Mouse (Mus musculus): ENCODE measurements around the gene Cdkal1. TPM values are rescaled to one million over a fixed set of nuclear protein-coding genes. Genes with fewer than 3 reads are reported as not detected.

The Cdkal1 gene
- polyA plus RNA-seq, 1 experiment from 2014 or later = 21.1 TPM

DNA sequence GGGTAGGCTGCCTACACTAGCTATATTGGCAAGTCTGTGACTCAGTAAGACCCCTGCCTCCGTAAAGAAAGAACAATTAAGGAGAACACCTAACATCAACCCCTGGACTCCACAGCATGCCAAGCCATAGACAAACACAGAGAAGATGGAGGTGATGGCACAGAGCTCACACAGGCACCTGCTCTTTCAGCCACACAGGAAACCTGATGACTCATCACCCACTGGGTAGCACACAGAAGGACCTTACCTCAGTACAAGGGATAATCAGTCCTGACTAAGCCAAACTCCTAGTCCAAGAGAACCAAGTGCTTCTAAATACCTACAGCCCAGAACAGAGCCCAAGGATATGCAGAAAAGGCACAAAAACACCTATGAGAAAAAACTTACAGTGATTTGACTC lies 50.2 kb downstream of the Cdkal1 start:
- WGBS = 91% methylated on average over 1 of the region's 1 CpGs
- no peaks in the 10 kb centered on the region for H3K36me3 ChIP-seq (ENCODE audit: control insufficient read depth, insufficient read depth, low read length)
- H3K27me3 ChIP-seq (ENCODE audit: control insufficient read depth, insufficient read depth, low read length) = no peaks in the 10 kb centered on the region

DNA sequence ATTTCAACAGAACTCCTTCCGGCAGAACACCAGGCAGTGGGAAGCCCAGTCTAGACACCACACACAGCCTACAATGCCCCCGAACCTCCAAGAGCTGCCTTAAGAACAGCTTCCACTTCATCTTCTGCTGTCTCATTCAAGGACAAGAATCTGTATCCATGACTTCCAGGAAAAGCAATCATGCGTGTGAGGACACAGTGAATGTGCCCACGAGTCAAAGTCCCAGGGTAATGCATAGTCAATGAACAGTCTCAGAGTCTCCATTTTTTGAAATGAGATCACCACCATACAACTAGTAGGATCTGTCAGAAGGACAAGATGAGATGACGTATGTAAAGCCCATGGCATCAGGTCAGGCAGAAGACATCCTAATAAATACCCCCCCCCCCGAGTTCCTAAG lies 51.4 kb downstream of the Cdkal1 start:
- 72% methylated on average over 6 of the region's 6 CpGs for WGBS
- Histone ChIP-seq H3K9me3 (ENCODE audit: control insufficient read depth, low read length) (no peaks in the 10 kb centered on the region), H3K36me3 (ENCODE audit: control insufficient read depth, insufficient read depth, low read length) (no peaks in the 10 kb centered on the region), H3K27ac (ENCODE audit: low read depth, low read length) (no peak overlapping the region), H3K27me3 (ENCODE audit: control insufficient read depth, insufficient read depth, low read length) (no peaks in the 10 kb centered on the region), H3K4me3 (ENCODE audit: low read depth, low read length) (no peak overlapping the region), H3K4me2 (ENCODE audit: low read depth, low read length) (no peak overlapping the region), H3K9ac (replicated peaks; ENCODE audit: low read depth, low read length) (no peak overlapping the region), H3K4me1 (ENCODE audit: control insufficient read depth, insufficient read depth, low read length) (no peaks in the 10 kb centered on the region)
- no peak for ATAC-seq (ENCODE audit: low read depth)

More for the DNA sequence above, 50.2 kb downstream of the Cdkal1 start:
- H3K4me3 ChIP-seq (ENCODE audit: low read depth, low read length) = no peak overlapping the region
- H3K9me3 ChIP-seq (ENCODE audit: control insufficient read depth, low read length) = no peaks in the 10 kb centered on the region
- no peak overlapping the region for H3K27ac ChIP-seq (ENCODE audit: low read depth, low read length)
- H3K9ac ChIP-seq (replicated peaks; ENCODE audit: low read depth, low read length) = no peak overlapping the region
- no peak for ATAC-seq (ENCODE audit: low read depth)
- H3K4me2 ChIP-seq (ENCODE audit: low read depth, low read length) = no peak overlapping the region
- H3K4me1 ChIP-seq (ENCODE audit: control insufficient read depth, insufficient read depth, low read length) = no peaks in the 10 kb centered on the region

DNA sequence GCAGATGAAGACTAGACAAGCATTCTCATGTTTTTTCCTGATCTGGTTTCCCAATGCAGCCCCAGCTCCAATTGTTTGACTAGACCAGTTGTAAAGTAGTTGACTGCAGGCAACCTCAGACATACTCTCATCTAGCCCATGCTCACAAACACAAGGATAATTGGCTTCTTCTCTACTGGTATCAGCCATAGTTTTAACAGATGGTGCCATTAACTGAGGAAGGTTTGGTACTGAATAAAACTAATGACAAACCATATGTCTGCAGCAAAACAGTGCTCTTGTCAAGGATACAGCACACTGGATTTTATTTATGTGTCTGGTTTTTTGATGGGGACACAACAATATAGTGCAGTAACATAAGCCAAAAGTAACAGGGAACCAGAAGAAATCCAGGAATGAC lies 52.8 kb downstream of the Cdkal1 start:
- 0 out of 2 replicates have a peak, but pooled peaks have one; percentile 31 for ATAC-seq (ENCODE audit: low read depth)
- H3K4me2 ChIP-seq (ENCODE audit: low read depth, low read length) = no peak overlapping the region
- no peaks in the 10 kb centered on the region for H3K4me1 ChIP-seq (ENCODE audit: control insufficient read depth, insufficient read depth, low read length)
- H3K36me3 ChIP-seq (ENCODE audit: control insufficient read depth, insufficient read depth, low read length) = no peaks in the 10 kb centered on the region
- no peak overlapping the region for H3K9ac ChIP-seq (replicated peaks; ENCODE audit: low read depth, low read length)
- H3K27me3 ChIP-seq (ENCODE audit: control insufficient read depth, insufficient read depth, low read length) = no peaks in the 10 kb centered on the region
- no peak overlapping the region for H3K27ac ChIP-seq (ENCODE audit: low read depth, low read length)
- H3K9me3 ChIP-seq (ENCODE audit: control insufficient read depth, low read length) = no peaks in the 10 kb centered on the region
- H3K4me3 ChIP-seq (ENCODE audit: low read depth, low read length) = no peak overlapping the region

DNA sequence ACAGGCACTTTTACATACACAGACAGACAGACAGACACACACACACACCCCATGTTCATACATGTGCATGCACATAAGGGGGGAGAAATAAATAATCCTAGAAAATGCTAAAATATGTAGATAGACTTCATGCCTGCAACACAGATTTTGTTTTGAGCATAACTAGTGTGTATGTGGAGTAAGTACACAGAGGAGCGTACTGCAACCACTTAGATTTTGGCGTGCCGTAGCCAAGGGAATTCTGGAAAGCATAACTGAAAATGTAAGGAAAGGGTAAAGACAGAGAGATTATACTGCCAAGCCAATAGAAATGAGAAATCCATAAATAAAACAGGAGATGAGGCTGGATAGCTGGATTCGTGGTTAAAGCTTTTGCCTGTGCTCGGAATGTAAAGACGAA lies 55.4 kb downstream of the Cdkal1 start:
- H3K36me3 ChIP-seq (ENCODE audit: control insufficient read depth, insufficient read depth, low read length) = no peaks in the 10 kb centered on the region
- no peak overlapping the region for H3K27ac ChIP-seq (ENCODE audit: low read depth, low read length)
- no peaks in the 10 kb centered on the region for H3K9me3 ChIP-seq (ENCODE audit: control insufficient read depth, low read length)
- no peak overlapping the region for H3K4me2 ChIP-seq (ENCODE audit: low read depth, low read length)
- no peak overlapping the region for H3K4me3 ChIP-seq (ENCODE audit: low read depth, low read length)
- ATAC-seq (ENCODE audit: low read depth) = no peak
- WGBS = 86% methylated on average over 6 of the region's 6 CpGs
- H3K4me1 ChIP-seq (ENCODE audit: control insufficient read depth, insufficient read depth, low read length) = no peaks in the 10 kb centered on the region
- H3K27me3 ChIP-seq (ENCODE audit: control insufficient read depth, insufficient read depth, low read length) = no peaks in the 10 kb centered on the region
- H3K9ac ChIP-seq (replicated peaks; ENCODE audit: low read depth, low read length) = no peak overlapping the region

DNA sequence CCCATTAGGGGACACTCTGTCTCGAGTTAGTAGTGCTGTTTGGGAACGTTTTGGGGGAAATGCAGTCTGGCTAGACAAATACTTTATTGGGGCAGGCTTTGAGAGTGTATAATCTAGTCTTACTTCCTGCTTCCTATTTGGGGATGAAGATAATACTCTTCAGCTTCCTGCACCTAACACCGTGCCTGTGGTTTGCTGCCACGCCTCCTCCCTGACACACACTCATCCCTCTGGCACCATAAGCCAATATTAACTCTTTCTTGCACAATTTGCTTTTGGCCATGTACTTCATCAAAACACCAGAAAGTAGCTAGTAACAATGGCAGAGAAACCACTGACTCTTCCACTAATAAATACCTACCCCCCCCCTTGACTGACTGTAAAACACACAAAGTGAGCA lies 63.4 kb downstream of the Cdkal1 start:
- H3K4me3 ChIP-seq (ENCODE audit: low read depth, low read length) = no peak overlapping the region
- H3K36me3 ChIP-seq (ENCODE audit: control insufficient read depth, insufficient read depth, low read length) = no peaks in the 10 kb centered on the region
- no peak overlapping the region for H3K27ac ChIP-seq (ENCODE audit: low read depth, low read length)
- WGBS = 61% methylated on average over 4 of the region's 4 CpGs
- H3K4me2 ChIP-seq (ENCODE audit: low read depth, low read length) = no peak overlapping the region
- H3K9me3 ChIP-seq (ENCODE audit: control insufficient read depth, low read length) = no peaks in the 10 kb centered on the region
- H3K27me3 ChIP-seq (ENCODE audit: control insufficient read depth, insufficient read depth, low read length) = no peaks in the 10 kb centered on the region
- H3K9ac ChIP-seq (replicated peaks; ENCODE audit: low read depth, low read length) = no peak overlapping the region
- no peaks in the 10 kb centered on the region for H3K4me1 ChIP-seq (ENCODE audit: control insufficient read depth, insufficient read depth, low read length)
- ATAC-seq (ENCODE audit: low read depth) = no peak

DNA sequence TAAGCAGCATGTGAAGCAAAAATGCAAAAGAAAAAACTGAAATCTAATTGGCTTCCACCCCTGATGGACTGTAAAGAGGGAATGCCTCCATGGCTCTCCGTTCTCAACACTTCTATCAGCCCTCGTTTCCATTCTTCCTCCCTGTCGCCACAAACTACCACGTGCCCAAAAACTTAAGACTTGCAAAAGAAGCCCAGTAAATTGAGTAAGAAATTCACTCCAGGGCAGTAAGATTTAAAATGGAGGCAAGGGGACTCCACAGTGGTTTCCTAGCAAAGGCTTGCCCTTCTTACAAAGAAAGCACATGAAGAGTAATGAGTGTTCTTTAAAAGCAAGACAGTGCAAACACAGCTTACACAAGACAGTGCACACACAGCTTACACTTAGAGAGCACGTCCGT lies 64.0 kb downstream of the Cdkal1 start:
- H3K4me3 ChIP-seq (ENCODE audit: low read depth, low read length) = no peak overlapping the region
- no peak overlapping the region for H3K4me2 ChIP-seq (ENCODE audit: low read depth, low read length)
- no peaks in the 10 kb centered on the region for H3K27me3 ChIP-seq (ENCODE audit: control insufficient read depth, insufficient read depth, low read length)
- no peak overlapping the region for H3K9ac ChIP-seq (replicated peaks; ENCODE audit: low read depth, low read length)
- H3K4me1 ChIP-seq (ENCODE audit: control insufficient read depth, insufficient read depth, low read length) = no peaks in the 10 kb centered on the region
- 82% methylated on average over 6 of the region's 6 CpGs for WGBS
- H3K36me3 ChIP-seq (ENCODE audit: control insufficient read depth, insufficient read depth, low read length) = no peaks in the 10 kb centered on the region
- no peak for ATAC-seq (ENCODE audit: low read depth)
- no peaks in the 10 kb centered on the region for H3K9me3 ChIP-seq (ENCODE audit: control insufficient read depth, low read length)
- no peak overlapping the region for H3K27ac ChIP-seq (ENCODE audit: low read depth, low read length)

DNA sequence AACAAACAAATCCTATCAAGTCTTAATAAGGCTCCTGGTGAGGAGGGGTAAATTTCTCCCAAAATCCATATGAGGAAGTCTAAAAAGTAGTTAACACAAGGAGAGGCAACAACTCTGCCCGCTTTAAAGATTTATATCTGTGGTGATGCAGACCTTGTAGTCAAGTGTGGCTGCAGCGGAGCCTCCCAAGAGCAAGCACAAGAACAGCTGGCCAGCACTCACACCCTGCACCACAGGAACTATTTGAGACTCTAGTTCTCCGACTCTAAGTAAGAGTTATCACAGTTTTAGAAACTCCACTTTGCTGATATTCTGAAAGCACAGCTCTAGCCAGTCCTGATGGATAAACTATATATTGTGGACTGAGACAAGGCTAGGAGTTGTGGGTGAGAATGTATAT lies 68.5 kb downstream of the Cdkal1 start:
- Histone ChIP-seq H3K36me3 (ENCODE audit: control insufficient read depth, insufficient read depth, low read length) (no peaks in the 10 kb centered on the region), H3K4me2 (ENCODE audit: low read depth, low read length) (no peak overlapping the region), H3K9me3 (ENCODE audit: control insufficient read depth, low read length) (no peaks in the 10 kb centered on the region), H3K4me1 (ENCODE audit: control insufficient read depth, insufficient read depth, low read length) (no peaks in the 10 kb centered on the region), H3K27ac (ENCODE audit: low read depth, low read length) (no peak overlapping the region), H3K9ac (replicated peaks; ENCODE audit: low read depth, low read length) (no peak overlapping the region), H3K27me3 (ENCODE audit: control insufficient read depth, insufficient read depth, low read length) (no peaks in the 10 kb centered on the region), H3K4me3 (ENCODE audit: low read depth, low read length) (no peak overlapping the region)
- 85% methylated on average over 3 of the region's 3 CpGs for WGBS
- no peak for ATAC-seq (ENCODE audit: low read depth)

DNA sequence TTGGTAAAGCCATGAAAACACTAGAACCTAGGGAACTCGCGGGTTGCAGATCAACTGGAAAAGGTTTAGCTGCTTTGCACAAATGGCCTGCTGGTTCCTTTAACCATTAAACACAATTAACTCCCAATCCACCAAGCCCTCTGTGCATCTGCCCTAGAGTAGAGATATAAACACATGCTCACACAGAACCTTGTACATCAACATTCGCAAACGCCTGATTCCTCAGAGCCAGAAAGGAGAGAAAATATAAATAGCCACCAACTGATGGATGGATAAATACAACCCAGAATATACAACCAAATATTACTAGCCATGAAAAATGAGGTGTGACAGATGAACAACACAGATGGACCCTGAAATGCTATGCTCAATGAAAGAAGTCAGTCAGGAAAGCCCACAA lies 70.6 kb downstream of the Cdkal1 start:
- Histone ChIP-seq H3K4me1 (ENCODE audit: control insufficient read depth, insufficient read depth, low read length) (no peaks in the 10 kb centered on the region), H3K9ac (replicated peaks; ENCODE audit: low read depth, low read length) (no peak overlapping the region), H3K9me3 (ENCODE audit: control insufficient read depth, low read length) (no peaks in the 10 kb centered on the region), H3K36me3 (ENCODE audit: control insufficient read depth, insufficient read depth, low read length) (no peaks in the 10 kb centered on the region), H3K27me3 (ENCODE audit: control insufficient read depth, insufficient read depth, low read length) (no peaks in the 10 kb centered on the region), H3K4me2 (ENCODE audit: low read depth, low read length) (no peak overlapping the region), H3K4me3 (ENCODE audit: low read depth, low read length) (no peak overlapping the region), H3K27ac (ENCODE audit: low read depth, low read length) (no peak overlapping the region)
- WGBS = 84% methylated on average over 4 of the region's 4 CpGs
- ATAC-seq (ENCODE audit: low read depth) = no peak

DNA sequence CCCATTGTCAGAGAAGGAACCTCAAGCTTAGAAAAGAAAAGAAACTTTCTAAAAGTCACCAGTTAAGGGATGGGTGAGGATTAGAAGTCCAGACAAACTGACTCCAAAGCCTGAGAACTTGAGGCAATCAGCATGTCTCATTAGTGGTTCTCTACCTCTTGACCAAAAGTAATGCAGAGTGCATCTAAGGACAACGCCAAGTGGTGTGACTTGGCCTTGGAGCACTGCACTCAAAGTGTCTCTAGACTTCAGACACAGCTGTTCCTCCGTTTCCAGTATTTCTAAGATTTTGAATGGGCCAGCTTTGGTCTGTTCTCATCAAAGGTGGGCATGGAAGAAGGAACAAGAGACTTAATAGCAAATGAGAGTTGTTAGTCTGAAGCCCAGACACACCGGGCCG lies 74.1 kb downstream of the Cdkal1 start:
- H3K27me3 ChIP-seq (ENCODE audit: control insufficient read depth, insufficient read depth, low read length) = no peaks in the 10 kb centered on the region
- no peak overlapping the region for H3K27ac ChIP-seq (ENCODE audit: low read depth, low read length)
- no peaks in the 10 kb centered on the region for H3K9me3 ChIP-seq (ENCODE audit: control insufficient read depth, low read length)
- no peak overlapping the region for H3K4me3 ChIP-seq (ENCODE audit: low read depth, low read length)
- ATAC-seq (ENCODE audit: low read depth) = no peak
- H3K9ac ChIP-seq (replicated peaks; ENCODE audit: low read depth, low read length) = no peak overlapping the region
- 91% methylated on average over 4 of the region's 4 CpGs for WGBS
- no peak overlapping the region for H3K4me2 ChIP-seq (ENCODE audit: low read depth, low read length)
- no peaks in the 10 kb centered on the region for H3K4me1 ChIP-seq (ENCODE audit: control insufficient read depth, insufficient read depth, low read length)
- no peaks in the 10 kb centered on the region for H3K36me3 ChIP-seq (ENCODE audit: control insufficient read depth, insufficient read depth, low read length)

DNA sequence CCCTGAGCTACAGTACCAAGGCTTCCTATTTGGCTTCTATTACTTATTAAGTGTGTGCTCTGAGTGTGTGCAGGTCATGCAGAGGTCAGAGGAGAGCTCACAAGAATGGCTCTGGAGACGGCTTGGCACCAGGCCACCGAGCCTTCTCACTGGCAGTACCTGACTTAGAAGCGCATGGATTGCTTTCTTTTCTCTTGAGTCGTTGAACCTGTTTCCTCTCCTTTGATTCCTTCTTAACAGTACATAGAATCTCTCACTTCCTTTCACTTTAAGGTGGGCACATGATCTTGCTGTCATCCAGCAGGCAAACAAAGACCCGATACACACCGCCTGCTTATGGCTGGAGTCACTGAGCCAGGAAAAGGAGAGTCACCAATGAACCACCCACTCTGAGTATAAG lies 74.8 kb downstream of the Cdkal1 start:
- no peak overlapping the region for H3K4me3 ChIP-seq (ENCODE audit: low read depth, low read length)
- H3K27me3 ChIP-seq (ENCODE audit: control insufficient read depth, insufficient read depth, low read length) = no peaks in the 10 kb centered on the region
- H3K4me2 ChIP-seq (ENCODE audit: low read depth, low read length) = no peak overlapping the region
- 60% methylated on average over 6 of the region's 6 CpGs for WGBS
- H3K9ac ChIP-seq (replicated peaks; ENCODE audit: low read depth, low read length) = no peak overlapping the region
- no peaks in the 10 kb centered on the region for H3K36me3 ChIP-seq (ENCODE audit: control insufficient read depth, insufficient read depth, low read length)
- H3K27ac ChIP-seq (ENCODE audit: low read depth, low read length) = no peak overlapping the region
- no peaks in the 10 kb centered on the region for H3K4me1 ChIP-seq (ENCODE audit: control insufficient read depth, insufficient read depth, low read length)
- no peaks in the 10 kb centered on the region for H3K9me3 ChIP-seq (ENCODE audit: control insufficient read depth, low read length)
- ATAC-seq (ENCODE audit: low read depth) = no peak

Measured in neural tube, embryonic 14.5 days (tissue).